Mouse (Mus musculus): ENCODE results near the gene Cadps. TPM values are rescaled to one million over a fixed set of nuclear protein-coding genes. Genes with fewer than 3 reads are reported as not detected.
A peak's percentile ranks its signal among the peaks of the same experiment; 100 is the strongest.

Cadps gene
- polyA plus RNA-seq (2015; fragmentation: Nextera tagmentation; extraction: Ambion mirVana): 0.98 and 1.6 TPM in 2 replicates

DNA sequence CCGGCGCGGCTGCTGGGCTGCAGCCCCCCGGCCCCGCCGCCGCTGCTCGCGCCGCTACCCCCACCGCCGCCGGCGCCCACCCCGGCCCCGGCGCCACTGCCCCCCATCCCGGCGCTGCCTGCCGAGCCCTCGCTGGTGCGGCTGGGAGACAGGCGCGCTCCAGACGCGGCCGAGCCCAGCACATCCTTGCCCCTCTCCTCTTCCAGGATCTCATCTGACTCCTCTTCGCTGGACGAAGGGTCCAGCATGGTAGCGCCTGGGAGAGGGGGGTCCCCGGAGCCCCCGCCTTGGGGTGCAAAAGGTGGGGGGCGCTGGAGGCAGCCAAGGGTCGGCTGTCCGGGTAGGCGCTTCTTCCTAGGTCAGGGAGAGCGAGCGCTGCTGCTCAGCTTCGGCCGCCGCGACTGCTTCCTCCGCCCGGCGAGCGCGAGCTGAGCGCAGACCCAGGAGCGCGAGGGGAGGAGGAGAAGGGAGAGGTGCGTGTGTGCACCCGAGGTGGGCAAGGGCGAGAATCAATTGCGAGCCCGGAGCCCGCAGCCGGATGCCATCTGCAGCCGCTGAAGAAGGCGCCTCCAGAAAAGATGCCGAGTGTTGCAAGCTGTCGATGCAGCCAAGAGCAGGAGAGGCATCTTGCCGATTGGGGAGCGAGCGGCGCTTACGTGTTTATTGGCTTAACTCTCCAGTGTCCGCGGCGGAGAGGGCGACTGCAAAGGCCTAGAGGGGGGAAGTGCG, at the start of gene Cadps:
Gene Cadps, minus strand, starts transcription at position 589 of the 729 bp plus-strand sequence.
- H3K27ac ChIP-seq: peak within 1 kb of the TSS; percentile 28; the same call in 1 of the 2 replicates
- 0 out of 2 replicates have a peak, but pooled peaks have one; percentile 26 for ATAC-seq (ENCODE audit: insufficient number of reproducible peaks, insufficient read depth, low FRiP score, low TSS enrichment, low read depth)
- H3K4me3 ChIP-seq: peak within 1 kb of the TSS; percentile 60
- no peaks in the 10 kb centered on the region for H3K36me3 ChIP-seq
- H3K9ac ChIP-seq: peak within 1 kb of the TSS; percentile 64
- H3K27me3 ChIP-seq: peaks cover 34% of the 10 kb centered on the region
- under 1% methylated on average over 70 of the region's 71 CpGs for WGBS
- H3K9me3 ChIP-seq: no peaks in the 10 kb centered on the region
- peak within 1 kb of the TSS; percentile 98 for H3K4me2 ChIP-seq
- H3K4me1 ChIP-seq: peaks cover 21% of the 10 kb centered on the region; the same call in 1 of the 2 replicates

DNA sequence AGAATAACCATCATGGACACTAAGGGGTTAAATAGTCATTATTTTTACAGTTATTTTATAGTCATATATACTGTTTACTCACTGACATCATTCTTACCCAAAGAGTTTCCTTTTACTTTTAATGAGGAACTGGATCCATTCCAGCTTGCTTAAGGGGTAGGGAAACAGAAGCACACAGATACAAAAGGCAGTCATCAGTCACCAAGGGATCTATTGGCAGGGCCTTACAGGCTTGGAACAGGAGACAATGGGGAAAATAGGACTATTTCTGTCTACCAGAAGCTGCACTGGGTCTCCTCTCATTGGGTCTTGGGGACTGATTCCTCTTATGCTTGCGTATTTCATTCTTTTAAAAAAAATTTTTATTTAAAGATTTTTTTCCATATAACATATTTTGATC, 46.7 kb upstream of the Cadps start:
- H3K9me3 ChIP-seq: no peaks in the 10 kb centered on the region
- H3K9ac ChIP-seq: no peak overlapping the region
- H3K4me2 ChIP-seq: no peak overlapping the region
- ATAC-seq (ENCODE audit: insufficient number of reproducible peaks, insufficient read depth, low FRiP score, low TSS enrichment, low read depth): no peak
- no peaks in the 10 kb centered on the region for H3K36me3 ChIP-seq
- H3K4me1 ChIP-seq: no peaks in the 10 kb centered on the region
- no peak overlapping the region for H3K27ac ChIP-seq
- H3K27me3 ChIP-seq: no peaks in the 10 kb centered on the region
- 89% methylated on average over 1 of the region's 1 CpGs for WGBS
- H3K4me3 ChIP-seq: no peak overlapping the region

DNA sequence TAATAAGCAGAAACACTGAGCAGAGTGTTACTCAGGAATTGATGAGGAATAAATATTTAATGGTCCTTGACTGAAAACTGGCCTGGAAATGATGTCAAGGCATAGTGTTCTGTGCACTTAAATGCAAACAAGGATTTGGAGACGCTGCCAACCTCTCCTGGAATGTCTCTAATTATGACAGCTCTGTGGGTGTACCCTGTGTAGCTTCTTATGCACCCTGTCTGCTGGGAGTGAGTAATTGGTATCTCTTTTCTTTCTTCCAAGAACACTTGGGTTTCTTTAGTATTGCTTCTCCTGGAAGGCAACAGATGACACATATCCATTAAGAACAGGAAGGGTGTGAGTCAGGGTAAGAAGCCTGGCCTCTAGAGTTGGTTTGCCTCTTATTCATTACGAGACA, 42.4 kb upstream of the Cadps start:
- WGBS: 68% methylated on average over 2 of the region's 2 CpGs

DNA sequence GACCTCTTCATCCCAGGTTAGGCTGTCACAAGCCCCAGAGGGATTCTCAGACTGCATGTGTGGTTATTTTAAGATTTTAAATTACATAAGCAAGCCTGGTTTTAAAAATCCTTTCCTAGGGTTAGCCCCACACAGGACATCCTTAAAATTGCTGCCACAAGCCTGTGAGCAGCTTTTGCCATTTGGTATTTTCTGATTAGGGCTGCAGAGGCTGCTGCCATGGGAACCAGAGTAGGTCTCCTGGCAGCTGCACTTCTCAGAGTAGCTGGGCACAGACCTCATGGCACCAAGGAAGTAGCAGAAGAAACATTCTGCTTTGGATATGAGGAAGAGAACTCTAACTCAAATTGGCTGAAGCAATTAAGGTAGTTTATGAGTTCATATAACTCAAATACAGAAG, 21.0 kb upstream of the Cadps start:
- no peak for ATAC-seq (ENCODE audit: insufficient number of reproducible peaks, insufficient read depth, low FRiP score, low TSS enrichment, low read depth)
- H3K9me3 ChIP-seq: no peaks in the 10 kb centered on the region
- H3K27ac ChIP-seq: no peak overlapping the region
- H3K4me1 ChIP-seq: no peaks in the 10 kb centered on the region
- no peaks in the 10 kb centered on the region for H3K36me3 ChIP-seq
- no peak overlapping the region for H3K4me2 ChIP-seq
- H3K27me3 ChIP-seq: no peaks in the 10 kb centered on the region
- H3K9ac ChIP-seq: no peak overlapping the region
- no peak overlapping the region for H3K4me3 ChIP-seq

More for the DNA sequence above, 42.4 kb upstream of the Cadps start:
- Histone ChIP-seq H3K27ac (no peak overlapping the region), H3K9ac (no peak overlapping the region), H3K4me2 (no peak overlapping the region), H3K9me3 (no peaks in the 10 kb centered on the region), H3K36me3 (no peaks in the 10 kb centered on the region), H3K4me1 (no peaks in the 10 kb centered on the region), H3K4me3 (no peak overlapping the region), H3K27me3 (no peaks in the 10 kb centered on the region)
- ATAC-seq (ENCODE audit: insufficient number of reproducible peaks, insufficient read depth, low FRiP score, low TSS enrichment, low read depth): no peak

DNA sequence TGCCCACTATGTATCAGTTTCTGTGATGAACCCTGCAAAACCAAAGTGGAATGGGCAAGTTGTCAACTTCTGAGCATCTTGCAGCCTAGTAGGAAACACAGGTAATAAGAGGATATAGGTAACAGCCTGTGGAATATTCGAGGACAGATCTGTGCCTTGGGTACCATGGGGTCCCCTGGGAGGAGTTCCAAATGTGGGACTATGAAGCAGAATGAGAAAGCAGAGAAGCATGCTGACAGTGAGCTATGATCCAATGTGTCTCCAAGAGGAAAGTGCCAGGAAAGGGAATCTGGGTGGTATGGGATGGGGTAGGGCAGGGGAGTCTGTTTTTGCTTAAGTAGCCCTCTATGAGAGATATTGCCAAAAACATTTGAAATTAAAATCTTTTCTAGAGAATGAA, 16.6 kb upstream of the Cadps start:
- Histone ChIP-seq H3K9me3 (no peaks in the 10 kb centered on the region), H3K36me3 (no peaks in the 10 kb centered on the region), H3K27ac (no peak overlapping the region), H3K9ac (no peak overlapping the region), H3K4me1 (no peaks in the 10 kb centered on the region), H3K27me3 (no peaks in the 10 kb centered on the region), H3K4me3 (no peak overlapping the region), H3K4me2 (no peak overlapping the region)
- ATAC-seq (ENCODE audit: insufficient number of reproducible peaks, insufficient read depth, low FRiP score, low TSS enrichment, low read depth): no peak
- WGBS: 65% methylated on average over 1 of the region's 1 CpGs

DNA sequence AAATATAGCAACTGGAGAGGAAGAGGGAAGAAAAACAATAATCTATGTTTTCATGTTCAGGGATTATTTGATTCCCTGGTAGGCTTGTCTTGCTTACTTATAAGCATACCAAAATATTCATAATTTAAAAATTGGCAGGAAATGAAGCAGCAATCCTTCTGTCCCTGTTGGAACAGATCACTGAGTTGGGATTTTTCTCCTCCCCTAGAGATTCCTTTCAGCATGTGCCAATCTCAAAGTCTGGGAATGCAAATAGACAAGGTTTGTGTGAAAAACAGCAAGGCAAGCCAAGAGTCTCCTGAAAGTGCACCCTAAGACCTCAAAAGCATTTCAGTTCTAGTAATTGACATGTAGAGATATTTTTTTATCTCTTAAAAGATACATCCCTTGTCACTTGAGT, 16.1 kb upstream of the Cadps start:
- H3K4me1 ChIP-seq: no peaks in the 10 kb centered on the region
- H3K4me3 ChIP-seq: no peak overlapping the region
- H3K27ac ChIP-seq: no peak overlapping the region
- no peak for ATAC-seq (ENCODE audit: insufficient number of reproducible peaks, insufficient read depth, low FRiP score, low TSS enrichment, low read depth)
- H3K27me3 ChIP-seq: no peaks in the 10 kb centered on the region
- H3K36me3 ChIP-seq: no peaks in the 10 kb centered on the region
- no peaks in the 10 kb centered on the region for H3K9me3 ChIP-seq
- no peak overlapping the region for H3K4me2 ChIP-seq
- H3K9ac ChIP-seq: no peak overlapping the region

DNA sequence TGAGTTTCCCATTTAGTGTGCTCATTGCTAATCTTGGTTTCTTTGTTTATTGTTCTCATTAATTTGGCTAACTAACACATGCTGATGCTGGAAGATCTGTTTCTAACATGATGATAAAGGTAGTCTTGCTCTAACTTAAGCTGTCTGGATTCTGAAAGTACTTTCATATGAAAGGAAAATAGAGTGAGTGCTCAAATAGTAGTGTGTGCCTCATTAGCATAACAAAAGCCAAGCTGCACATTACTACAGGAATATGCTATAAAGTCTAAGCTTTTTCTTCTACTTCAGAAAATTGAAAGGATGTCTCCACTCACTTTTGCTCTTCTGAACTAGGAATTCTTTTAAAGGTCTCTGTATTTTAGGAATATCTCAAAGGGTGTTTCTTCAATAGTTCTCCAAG, 15.4 kb upstream of the Cadps start:
- no peak for ATAC-seq (ENCODE audit: insufficient number of reproducible peaks, insufficient read depth, low FRiP score, low TSS enrichment, low read depth)
- H3K36me3 ChIP-seq: no peaks in the 10 kb centered on the region
- H3K27ac ChIP-seq: no peak overlapping the region
- H3K4me2 ChIP-seq: no peak overlapping the region
- H3K9ac ChIP-seq: no peak overlapping the region
- H3K4me1 ChIP-seq: no peaks in the 10 kb centered on the region
- no peak overlapping the region for H3K4me3 ChIP-seq
- no peaks in the 10 kb centered on the region for H3K9me3 ChIP-seq
- H3K27me3 ChIP-seq: no peaks in the 10 kb centered on the region

DNA sequence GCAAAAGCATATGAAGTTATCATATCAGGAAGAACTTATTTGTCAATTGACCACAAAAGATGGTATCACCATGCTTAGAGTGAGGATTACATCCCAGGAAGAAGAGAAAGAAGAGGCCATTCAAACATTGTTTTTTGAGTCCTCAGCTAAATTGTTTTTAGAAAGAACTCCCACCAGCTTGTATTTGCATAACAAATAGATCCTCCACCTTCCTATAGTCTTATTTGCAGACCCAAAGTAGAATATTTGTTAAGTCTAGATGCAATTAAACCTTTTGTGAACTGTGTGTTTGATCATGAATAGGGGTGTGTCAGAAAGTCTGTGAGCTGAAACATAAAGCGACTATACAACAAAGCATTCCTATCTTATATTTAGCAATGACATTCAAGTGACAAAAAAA, 15.0 kb upstream of the Cadps start:
- no peak for ATAC-seq (ENCODE audit: insufficient number of reproducible peaks, insufficient read depth, low FRiP score, low TSS enrichment, low read depth)

DNA sequence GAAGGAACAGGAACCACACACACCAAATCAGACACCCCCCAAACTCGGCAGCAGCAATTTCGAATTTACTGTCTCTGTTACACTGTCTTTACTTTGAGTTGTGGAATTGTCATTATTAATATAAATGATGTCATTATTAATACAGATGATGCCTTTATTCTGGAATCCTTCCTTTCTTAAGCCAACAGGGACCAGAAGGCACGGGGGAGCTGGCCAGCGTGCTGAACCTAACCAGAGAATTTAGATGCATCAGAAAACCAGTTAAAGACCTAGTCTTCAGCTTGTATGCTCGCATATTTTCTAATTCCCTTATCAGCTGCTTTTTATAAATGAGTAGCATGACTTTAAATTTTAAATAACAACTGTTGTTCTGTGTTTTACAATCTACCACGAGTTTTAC, 902 bp upstream of the Cadps start:
- no peak overlapping the region for H3K4me3 ChIP-seq
- no peaks in the 10 kb centered on the region for H3K36me3 ChIP-seq
- peaks cover 21% of the 10 kb centered on the region; the same call in 1 of the 2 replicates for H3K4me1 ChIP-seq
- H3K9me3 ChIP-seq: no peaks in the 10 kb centered on the region
- peaks cover 34% of the 10 kb centered on the region for H3K27me3 ChIP-seq
- no peak overlapping the region for H3K9ac ChIP-seq
- WGBS: 9% methylated on average over 6 of the region's 6 CpGs
- no peak for ATAC-seq (ENCODE audit: insufficient number of reproducible peaks, insufficient read depth, low FRiP score, low TSS enrichment, low read depth)
- no peak overlapping the region for H3K27ac ChIP-seq
- H3K4me2 ChIP-seq: no peak overlapping the region; the same call in 1 of the 2 replicates

More for the DNA sequence above, 15.0 kb upstream of the Cadps start:
- H3K4me2 ChIP-seq: no peak overlapping the region
- no peak overlapping the region for H3K4me3 ChIP-seq
- no peaks in the 10 kb centered on the region for H3K36me3 ChIP-seq
- H3K27me3 ChIP-seq: no peaks in the 10 kb centered on the region
- H3K9me3 ChIP-seq: no peaks in the 10 kb centered on the region
- no peak overlapping the region for H3K9ac ChIP-seq
- WGBS: 41% methylated on average over 1 of the region's 1 CpGs
- no peaks in the 10 kb centered on the region for H3K4me1 ChIP-seq
- no peak overlapping the region for H3K27ac ChIP-seq

DNA sequence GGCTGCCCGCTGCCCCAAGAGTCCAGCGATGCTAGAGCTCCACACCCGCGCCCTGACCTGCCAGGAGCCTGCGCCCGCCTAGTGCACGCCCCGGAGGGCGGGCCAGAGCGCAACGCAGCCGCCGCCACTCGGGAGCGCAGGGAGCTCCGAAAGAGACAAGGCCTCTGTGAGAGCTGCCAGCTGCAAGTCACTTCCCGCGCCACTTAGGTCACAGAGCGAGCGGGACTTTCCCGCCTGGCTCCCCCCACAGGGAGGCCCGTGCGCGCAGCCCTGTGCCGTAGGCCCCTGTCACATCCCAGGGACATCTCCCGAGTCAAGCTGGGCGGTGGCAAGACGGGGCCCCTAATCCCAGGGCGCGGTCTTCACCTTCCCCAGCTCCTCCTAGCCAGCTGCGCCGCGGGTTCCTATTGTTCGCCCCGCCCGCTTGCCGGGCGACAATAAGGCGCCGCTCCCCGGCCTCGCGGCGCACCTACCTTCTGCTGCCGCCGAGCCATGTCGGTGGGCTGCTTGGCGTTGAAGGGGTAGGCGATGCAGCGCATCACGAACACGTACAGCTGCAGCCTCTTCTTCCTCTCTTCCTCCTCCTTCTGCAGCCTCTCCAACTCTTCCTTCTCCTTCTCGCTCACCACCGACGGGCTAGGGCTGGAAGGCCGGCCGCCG, 918 bp downstream of the Cadps start:
- under 1% methylated on average over 55 of the region's 58 CpGs for WGBS
- Histone ChIP-seq H3K36me3 (no peaks in the 10 kb centered on the region), H3K4me1 (peaks cover 21% of the 10 kb centered on the region; the same call in 1 of the 2 replicates), H3K4me2 (peak overlapping the region; percentile 98), H3K9me3 (no peaks in the 10 kb centered on the region), H3K27me3 (peaks cover 34% of the 10 kb centered on the region), H3K27ac (peak overlapping the region; percentile 28; the same call in 1 of the 2 replicates), H3K9ac (peak overlapping the region; percentile 64), H3K4me3 (peak overlapping the region; percentile 60)
- peak; percentile 44; the same call in 1 of the 2 replicates for ATAC-seq (ENCODE audit: insufficient number of reproducible peaks, insufficient read depth, low FRiP score, low TSS enrichment, low read depth)

DNA sequence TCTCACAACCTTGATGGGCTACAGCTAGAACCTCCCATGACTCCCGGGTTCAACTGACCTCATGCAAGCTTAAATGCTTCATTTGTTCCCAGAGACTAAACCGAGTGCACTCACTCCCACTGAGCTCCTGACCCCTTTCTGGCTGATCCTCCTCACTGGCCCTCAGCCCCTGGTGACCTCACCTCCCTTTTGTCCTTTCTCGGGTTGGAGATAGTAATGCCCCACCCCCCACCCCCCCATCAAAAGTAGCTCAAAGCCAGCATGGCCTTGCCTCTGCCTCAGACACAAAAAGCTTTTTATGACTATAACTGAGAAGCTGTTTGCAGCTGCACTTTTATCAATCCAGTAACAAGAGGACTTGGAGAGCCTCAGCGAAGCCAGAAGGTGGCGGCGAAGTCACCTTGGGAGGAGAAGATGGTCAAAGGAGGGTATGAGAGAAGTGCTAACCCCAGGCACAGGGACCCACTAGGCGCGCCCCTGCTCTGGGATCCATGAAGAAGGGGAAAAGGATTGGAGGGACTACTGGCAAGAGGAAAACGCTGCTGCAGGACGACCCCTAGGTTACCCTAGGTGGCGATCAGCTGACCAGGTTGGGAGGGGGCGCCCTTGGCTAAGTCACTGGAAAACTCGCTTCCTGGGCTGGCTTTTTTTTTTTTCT, 1.6 kb downstream of the Cadps start:
- peaks cover 34% of the 10 kb centered on the region for H3K27me3 ChIP-seq
- H3K27ac ChIP-seq: no peak overlapping the region
- peak overlapping the region; percentile 98 for H3K4me2 ChIP-seq
- H3K9me3 ChIP-seq: no peaks in the 10 kb centered on the region
- ATAC-seq (ENCODE audit: insufficient number of reproducible peaks, insufficient read depth, low FRiP score, low TSS enrichment, low read depth): no peak
- H3K9ac ChIP-seq: peak overlapping the region; percentile 64
- H3K4me1 ChIP-seq: peaks cover 21% of the 10 kb centered on the region; the same call in 1 of the 2 replicates
- 2% methylated on average over 12 of the region's 13 CpGs for WGBS
- H3K4me3 ChIP-seq: peak overlapping the region; percentile 60
- H3K36me3 ChIP-seq: no peaks in the 10 kb centered on the region
